Mouse (Mus musculus): ENCODE results near the gene Foxd2. TPM values are rescaled to one million over a fixed set of nuclear protein-coding genes. Genes with fewer than 3 reads are reported as not detected.

Gene Foxd2
- polyA plus RNA-seq, 1 experiment from 2014 or later, result 3.6 TPM

DNA sequence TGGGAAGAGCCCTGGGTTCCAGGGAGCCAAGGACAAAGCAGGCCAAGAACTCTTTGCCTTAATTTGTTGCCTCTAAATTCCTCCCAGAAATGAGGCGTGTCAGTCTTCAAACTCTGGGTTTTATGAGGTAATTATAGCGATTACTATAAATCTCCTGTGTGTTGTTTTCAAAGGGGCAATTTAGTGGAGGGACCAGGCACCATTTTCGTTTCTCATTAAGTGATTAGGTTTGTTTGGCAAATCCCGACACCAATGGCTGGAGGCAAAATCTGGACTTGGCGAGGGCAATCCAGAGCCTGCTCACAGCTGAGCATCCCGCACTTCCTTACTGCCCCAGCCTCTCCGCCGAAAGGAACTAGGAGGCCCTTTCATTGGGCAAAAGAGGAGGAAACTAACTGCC, 33.9 kb upstream of the Foxd2 start:
- Histone ChIP-seq H3K36me3 (replicated peaks; ENCODE audit: control insufficient read depth, insufficient read depth, low read depth, low read length) (no peaks in the 10 kb centered on the region), H3K4me1 (ENCODE audit: control insufficient read depth, insufficient read depth, low read length) (no peaks in the 10 kb centered on the region; the same call in 1 of the 2 replicates), H3K27me3 (ENCODE audit: control insufficient read depth, insufficient read depth, low read length) (peaks cover 4% of the 10 kb centered on the region), H3K9ac (replicated peaks; ENCODE audit: low read length) (no peak overlapping the region), H3K27ac (replicated peaks; ENCODE audit: low read depth, low read length) (no peak overlapping the region), H3K9me3 (replicated peaks; ENCODE audit: control insufficient read depth, low read length) (no peaks in the 10 kb centered on the region), H3K4me3 (ENCODE audit: low read depth, low read length) (no peak overlapping the region), H3K4me2 (ENCODE audit: low read depth, low read length) (no peak overlapping the region)
- ATAC-seq (replicated peaks; ENCODE audit: insufficient number of reproducible peaks, low FRiP score, low TSS enrichment, low read depth) (no peak), DNase-seq (ENCODE audit: low spot score) (peak; percentile 55)
- 24% methylated on average over 8 of the region's 8 CpGs for WGBS

DNA sequence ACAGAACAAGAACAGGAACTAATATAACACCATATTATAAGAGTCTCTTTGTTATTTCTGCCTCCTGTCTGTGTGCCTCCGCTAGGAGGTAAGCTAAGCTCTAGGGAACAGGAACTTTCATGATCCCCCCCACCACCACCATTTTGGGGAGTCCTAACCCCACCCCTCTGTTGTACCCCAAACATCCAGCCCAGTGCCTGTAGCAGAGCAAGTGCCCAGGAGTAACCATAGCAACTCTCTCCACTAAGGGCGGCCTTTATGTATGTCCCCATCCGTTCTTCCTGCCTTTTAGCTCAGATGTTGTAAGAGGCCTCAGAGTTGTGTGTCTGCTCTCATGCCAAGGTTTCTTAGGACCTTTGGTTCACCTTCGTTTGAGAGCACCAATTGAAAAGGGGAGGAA, 33.4 kb upstream of the Foxd2 start:
- DNase-seq (ENCODE audit: low spot score) (no peak), ATAC-seq (replicated peaks; ENCODE audit: insufficient number of reproducible peaks, low FRiP score, low TSS enrichment, low read depth) (no peak)
- no peak overlapping the region for H3K27ac ChIP-seq (replicated peaks; ENCODE audit: low read depth, low read length)
- WGBS, result 42% methylated on average over 4 of the region's 4 CpGs
- H3K9me3 ChIP-seq (replicated peaks; ENCODE audit: control insufficient read depth, low read length), result no peaks in the 10 kb centered on the region
- no peaks in the 10 kb centered on the region; the same call in 1 of the 2 replicates for H3K4me1 ChIP-seq (ENCODE audit: control insufficient read depth, insufficient read depth, low read length)
- no peak overlapping the region for H3K4me2 ChIP-seq (ENCODE audit: low read depth, low read length)
- peaks cover 4% of the 10 kb centered on the region for H3K27me3 ChIP-seq (ENCODE audit: control insufficient read depth, insufficient read depth, low read length)
- H3K4me3 ChIP-seq (ENCODE audit: low read depth, low read length), result no peak overlapping the region
- H3K9ac ChIP-seq (replicated peaks; ENCODE audit: low read length), result no peak overlapping the region
- no peaks in the 10 kb centered on the region for H3K36me3 ChIP-seq (replicated peaks; ENCODE audit: control insufficient read depth, insufficient read depth, low read depth, low read length)

DNA sequence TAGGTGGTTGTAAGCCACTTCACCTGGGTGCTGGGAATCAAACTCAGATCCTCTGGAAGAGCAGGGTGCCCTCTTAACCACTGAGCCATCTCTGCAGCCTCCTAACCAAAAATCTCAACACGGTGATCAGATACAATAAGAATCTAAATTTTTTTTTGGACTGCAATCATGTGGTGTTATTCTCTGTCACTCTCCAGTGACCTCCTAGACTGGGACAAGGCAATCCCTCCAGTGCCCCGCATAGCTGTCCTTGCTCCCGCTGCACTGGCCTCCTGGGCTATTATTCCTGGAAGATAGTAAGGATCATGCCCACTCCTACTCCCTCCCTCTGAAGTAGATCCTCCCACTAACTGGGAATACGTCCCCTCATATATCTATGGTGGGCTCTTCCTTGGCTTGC, 32.6 kb upstream of the Foxd2 start:
- 82% methylated on average over 4 of the region's 4 CpGs for WGBS
- H3K27ac ChIP-seq (replicated peaks; ENCODE audit: low read depth, low read length), result no peak overlapping the region
- no peak for ATAC-seq (replicated peaks; ENCODE audit: insufficient number of reproducible peaks, low FRiP score, low TSS enrichment, low read depth)
- no peaks in the 10 kb centered on the region for H3K36me3 ChIP-seq (replicated peaks; ENCODE audit: control insufficient read depth, insufficient read depth, low read depth, low read length)
- H3K4me2 ChIP-seq (ENCODE audit: low read depth, low read length), result no peak overlapping the region
- H3K9me3 ChIP-seq (replicated peaks; ENCODE audit: control insufficient read depth, low read length), result no peaks in the 10 kb centered on the region
- no peak overlapping the region for H3K4me3 ChIP-seq (ENCODE audit: low read depth, low read length)
- no peak for DNase-seq (ENCODE audit: low spot score)
- H3K4me1 ChIP-seq (ENCODE audit: control insufficient read depth, insufficient read depth, low read length), result no peaks in the 10 kb centered on the region; the same call in 1 of the 2 replicates
- no peak overlapping the region for H3K9ac ChIP-seq (replicated peaks; ENCODE audit: low read length)
- peaks cover 4% of the 10 kb centered on the region for H3K27me3 ChIP-seq (ENCODE audit: control insufficient read depth, insufficient read depth, low read length)

DNA sequence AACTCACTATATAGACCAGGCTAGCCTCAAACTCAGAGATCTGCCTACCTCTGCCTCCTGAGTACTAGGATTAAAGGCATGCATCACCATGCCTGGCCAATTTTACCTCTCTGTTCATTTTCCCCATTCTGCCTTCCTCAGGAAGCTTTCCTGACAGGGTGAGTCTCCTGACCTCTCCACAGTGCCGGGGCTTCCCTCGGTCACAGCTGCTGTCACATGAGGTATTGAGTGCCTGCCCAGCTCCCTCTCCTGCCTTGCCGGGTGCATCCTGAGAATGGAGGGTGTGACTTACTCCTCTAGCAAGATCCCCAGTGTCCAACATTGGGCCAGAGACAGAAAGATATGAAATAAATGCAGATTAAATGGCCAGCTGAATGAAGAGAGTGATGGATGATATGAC, 29.6 kb upstream of the Foxd2 start:
- H3K27me3 ChIP-seq (ENCODE audit: control insufficient read depth, insufficient read depth, low read length), result no peaks in the 10 kb centered on the region; the same call in 1 of the 2 replicates
- ATAC-seq (replicated peaks; ENCODE audit: insufficient number of reproducible peaks, low FRiP score, low TSS enrichment, low read depth), result no peak
- WGBS, result 22% methylated on average over 3 of the region's 3 CpGs

DNA sequence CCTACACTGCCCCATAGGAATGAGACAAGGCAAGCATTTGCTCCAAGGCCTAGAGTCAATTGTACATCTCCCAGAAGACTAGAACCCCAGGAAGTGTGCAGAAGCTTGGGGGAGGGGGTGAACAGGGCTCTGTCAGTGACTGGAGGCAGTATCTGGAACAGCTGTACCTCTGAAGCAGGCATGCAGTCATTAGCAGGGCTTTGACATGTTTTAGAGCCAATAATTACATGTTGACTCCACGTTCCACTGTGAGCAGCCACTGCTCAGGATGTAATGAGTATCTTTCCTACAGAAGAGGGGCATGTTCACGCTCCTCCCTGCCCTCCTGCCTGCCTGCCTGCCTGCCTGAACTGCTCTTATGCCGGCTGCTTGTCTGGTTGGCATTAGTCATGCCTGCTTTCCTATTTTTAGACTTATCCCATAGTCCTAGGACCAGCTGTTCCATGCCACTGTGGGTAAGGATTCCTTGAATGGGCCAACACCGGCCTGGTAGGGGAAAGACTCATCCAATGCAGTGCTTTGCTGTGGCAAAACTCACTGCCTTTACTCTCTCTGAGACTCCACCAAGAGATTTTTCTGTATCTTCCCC, 28.9 kb upstream of the Foxd2 start:
- H3K36me3 ChIP-seq (replicated peaks; ENCODE audit: control insufficient read depth, insufficient read depth, low read depth, low read length), result no peaks in the 10 kb centered on the region
- DNase-seq (ENCODE audit: low spot score), result no peak
- 0 out of 2 replicates have a peak, but pooled peaks have one; percentile 24 for ATAC-seq (replicated peaks; ENCODE audit: insufficient number of reproducible peaks, low FRiP score, low TSS enrichment, low read depth)
- H3K27ac ChIP-seq (replicated peaks; ENCODE audit: low read depth, low read length), result no peak overlapping the region
- no peak overlapping the region for H3K4me3 ChIP-seq (ENCODE audit: low read depth, low read length)
- no peak overlapping the region for H3K4me2 ChIP-seq (ENCODE audit: low read depth, low read length)
- H3K9me3 ChIP-seq (replicated peaks; ENCODE audit: control insufficient read depth, low read length), result no peaks in the 10 kb centered on the region
- H3K4me1 ChIP-seq (ENCODE audit: control insufficient read depth, insufficient read depth, low read length), result no peaks in the 10 kb centered on the region; the same call in 1 of the 2 replicates
- H3K27me3 ChIP-seq (ENCODE audit: control insufficient read depth, insufficient read depth, low read length), result no peaks in the 10 kb centered on the region; the same call in 1 of the 2 replicates
- no peak overlapping the region for H3K9ac ChIP-seq (replicated peaks; ENCODE audit: low read length)
- whole genome bisulfite sequencing, result 44% methylated on average over 4 of the region's 4 CpGs

More for the DNA sequence above, 29.6 kb upstream of the Foxd2 start:
- no peaks in the 10 kb centered on the region for H3K36me3 ChIP-seq (replicated peaks; ENCODE audit: control insufficient read depth, insufficient read depth, low read depth, low read length)
- H3K4me2 ChIP-seq (ENCODE audit: low read depth, low read length), result no peak overlapping the region
- H3K9me3 ChIP-seq (replicated peaks; ENCODE audit: control insufficient read depth, low read length), result no peaks in the 10 kb centered on the region
- H3K4me3 ChIP-seq (ENCODE audit: low read depth, low read length), result no peak overlapping the region
- H3K27ac ChIP-seq (replicated peaks; ENCODE audit: low read depth, low read length), result no peak overlapping the region
- no peak for DNase-seq (ENCODE audit: low spot score)
- H3K4me1 ChIP-seq (ENCODE audit: control insufficient read depth, insufficient read depth, low read length), result no peaks in the 10 kb centered on the region; the same call in 1 of the 2 replicates
- no peak overlapping the region for H3K9ac ChIP-seq (replicated peaks; ENCODE audit: low read length)

DNA sequence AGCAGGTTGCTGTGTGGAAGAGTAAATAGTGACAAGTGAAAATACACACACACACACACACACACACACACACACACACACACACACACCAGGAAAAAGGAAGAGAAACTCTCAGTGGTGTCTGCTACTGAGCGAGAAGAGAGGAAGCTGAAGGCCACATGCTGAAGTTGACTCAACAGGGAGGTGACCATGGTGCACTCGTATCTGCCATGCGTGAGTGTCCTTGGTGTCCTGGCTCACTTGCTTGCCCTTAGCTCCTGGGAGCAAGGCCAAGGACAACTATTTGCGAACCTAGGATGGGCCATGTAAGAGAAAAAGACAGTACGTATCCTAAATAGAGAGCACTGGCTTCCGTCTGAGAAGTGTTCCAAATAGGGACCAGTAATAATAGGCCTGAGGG, 25.5 kb upstream of the Foxd2 start:
- no peak overlapping the region for H3K4me3 ChIP-seq (ENCODE audit: low read depth, low read length)
- no peaks in the 10 kb centered on the region for H3K36me3 ChIP-seq (replicated peaks; ENCODE audit: control insufficient read depth, insufficient read depth, low read depth, low read length)
- no peak overlapping the region for H3K4me2 ChIP-seq (ENCODE audit: low read depth, low read length)
- ATAC-seq (replicated peaks; ENCODE audit: insufficient number of reproducible peaks, low FRiP score, low TSS enrichment, low read depth), result no peak
- H3K4me1 ChIP-seq (ENCODE audit: control insufficient read depth, insufficient read depth, low read length), result no peaks in the 10 kb centered on the region
- H3K9ac ChIP-seq (replicated peaks; ENCODE audit: low read length), result no peak overlapping the region
- 82% methylated on average over 6 of the region's 6 CpGs for WGBS
- no peaks in the 10 kb centered on the region for H3K9me3 ChIP-seq (replicated peaks; ENCODE audit: control insufficient read depth, low read length)
- H3K27ac ChIP-seq (replicated peaks; ENCODE audit: low read depth, low read length), result no peak overlapping the region
- H3K27me3 ChIP-seq (ENCODE audit: control insufficient read depth, insufficient read depth, low read length), result peaks cover 1% of the 10 kb centered on the region
- DNase-seq (ENCODE audit: low spot score), result no peak

DNA sequence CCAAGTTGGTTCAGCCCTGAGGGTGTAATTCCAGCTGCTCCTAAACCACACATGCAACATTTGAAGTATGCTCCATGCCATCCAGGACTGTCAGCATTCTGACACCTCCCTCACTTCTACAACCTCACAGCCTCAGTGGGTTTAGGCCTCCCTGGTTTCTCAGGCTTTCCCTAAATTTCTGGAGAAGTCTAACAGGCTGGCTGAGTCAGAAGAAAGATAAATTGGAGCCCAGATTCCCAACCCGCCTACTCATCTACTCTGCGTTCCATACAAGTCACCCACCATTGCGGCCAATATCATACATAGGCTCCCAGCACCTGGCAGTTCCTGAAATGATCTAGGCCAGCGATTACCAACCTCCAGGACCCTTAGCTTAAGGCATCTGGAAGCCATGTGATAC, 24.1 kb upstream of the Foxd2 start:
- Histone ChIP-seq H3K27me3 (ENCODE audit: control insufficient read depth, insufficient read depth, low read length) (peaks cover 9% of the 10 kb centered on the region), H3K4me1 (ENCODE audit: control insufficient read depth, insufficient read depth, low read length) (no peaks in the 10 kb centered on the region), H3K9me3 (replicated peaks; ENCODE audit: control insufficient read depth, low read length) (no peaks in the 10 kb centered on the region), H3K27ac (replicated peaks; ENCODE audit: low read depth, low read length) (no peak overlapping the region), H3K9ac (replicated peaks; ENCODE audit: low read length) (no peak overlapping the region), H3K4me3 (ENCODE audit: low read depth, low read length) (no peak overlapping the region), H3K4me2 (ENCODE audit: low read depth, low read length) (no peak overlapping the region), H3K36me3 (replicated peaks; ENCODE audit: control insufficient read depth, insufficient read depth, low read depth, low read length) (no peaks in the 10 kb centered on the region)
- 67% methylated on average over 4 of the region's 4 CpGs for WGBS
- ATAC-seq (replicated peaks; ENCODE audit: insufficient number of reproducible peaks, low FRiP score, low TSS enrichment, low read depth) (0 out of 2 replicates have a peak, but pooled peaks have one; percentile 42), DNase-seq (ENCODE audit: low spot score) (no peak)

DNA sequence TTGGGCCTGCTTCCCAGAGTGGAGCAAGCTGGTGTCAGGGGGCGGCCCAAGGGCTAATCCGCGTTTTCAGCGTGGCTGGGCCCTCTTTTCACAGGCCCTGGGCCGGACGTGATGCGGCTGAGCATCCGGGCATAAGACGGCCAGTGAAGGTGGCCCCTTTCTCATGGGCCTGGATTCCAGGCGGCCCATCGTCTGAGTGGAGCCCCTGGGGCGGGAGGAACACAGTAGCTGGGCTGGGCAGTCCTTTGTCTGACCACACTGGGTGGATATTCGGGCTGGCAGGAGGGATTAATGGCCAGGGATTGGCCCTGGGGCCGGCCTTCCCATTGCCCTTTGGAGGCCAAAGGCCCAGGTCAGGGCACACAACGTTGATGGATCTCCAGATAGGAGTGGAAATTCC, 20.5 kb upstream of the Foxd2 start:
- ATAC-seq (replicated peaks; ENCODE audit: insufficient number of reproducible peaks, low FRiP score, low TSS enrichment, low read depth) (no peak), DNase-seq (ENCODE audit: low spot score) (no peak)
- Histone ChIP-seq H3K9me3 (replicated peaks; ENCODE audit: control insufficient read depth, low read length) (no peaks in the 10 kb centered on the region), H3K4me3 (ENCODE audit: low read depth, low read length) (no peak overlapping the region), H3K27ac (replicated peaks; ENCODE audit: low read depth, low read length) (no peak overlapping the region), H3K4me2 (ENCODE audit: low read depth, low read length) (no peak overlapping the region), H3K9ac (replicated peaks; ENCODE audit: low read length) (no peak overlapping the region), H3K4me1 (ENCODE audit: control insufficient read depth, insufficient read depth, low read length) (no peaks in the 10 kb centered on the region; the same call in none of the 2 replicates), H3K27me3 (ENCODE audit: control insufficient read depth, insufficient read depth, low read length) (peaks cover 39% of the 10 kb centered on the region), H3K36me3 (replicated peaks; ENCODE audit: control insufficient read depth, insufficient read depth, low read depth, low read length) (no peaks in the 10 kb centered on the region)
- 13% methylated on average over 15 of the region's 15 CpGs for WGBS
